Mouse (Mus musculus) forebrain, postnatal 0 days (tissue): ENCODE measurements around the gene 1500009L16Rik. TPM values are rescaled to one million over a fixed set of nuclear protein-coding genes. Genes with fewer than 3 reads are reported as not detected.

Experiments
- ATAC-seq: fragments of 200-750 bp; cut with Nextera tagmentation; 2 replicates; pipeline ENCODE4 v1.8.0; 2017; ENCODE audit warnings: mild to moderate bottlenecking, moderate library complexity
- DNase-seq: peaks from one replicate; pipeline ENCODE4 v3.0.0-alpha.2; 2015
- H3K27ac ChIP-seq: fragments of 300-500 bp; sonication (generic); 2 replicates; pipeline ENCODE4 v1.5.1; 2014; ENCODE audit warnings: low read depth, mild to moderate bottlenecking, antibody characterized with exemption, low read length, moderate library complexity, mixed read lengths
- H3K27me3 ChIP-seq: fragments of 300-500 bp; sonication (generic); 2 replicates; pipeline ENCODE4 v1.6.1; 2014; ENCODE audit warnings: mild to moderate bottlenecking, low read length, mixed read lengths; ENCODE audit not compliant: insufficient read depth
- H3K36me3 ChIP-seq: fragments of 300-500 bp; sonication (generic); 2 replicates; pipeline ENCODE4 v1.6.1; 2014; ENCODE audit warnings: mild to moderate bottlenecking, moderate library complexity; ENCODE audit not compliant: insufficient read depth
- H3K4me1 ChIP-seq: fragments of 300-500 bp; sonication (generic); 2 replicates; pipeline ENCODE4 v1.6.1; 2014; ENCODE audit warnings: antibody characterized with exemption; ENCODE audit not compliant: insufficient read depth
- H3K4me2 ChIP-seq: fragments of 300-500 bp; sonication (generic); 2 replicates; pipeline ENCODE4 v1.6.1; 2014; ENCODE audit warnings: low read depth, mild to moderate bottlenecking, moderate library complexity
- H3K4me3 ChIP-seq: fragments of 300-500 bp; sonication (generic); 2 replicates; pipeline ENCODE4 v1.5.1; 2014; ENCODE audit warnings: low read depth, low read length, mixed read lengths
- H3K9ac ChIP-seq: fragments of 300-500 bp; sonication (generic); 2 replicates; pipeline ENCODE4 v1.6.1; 2014; ENCODE audit warnings: mild to moderate bottlenecking
- H3K9me3 ChIP-seq: fragments of 300-500 bp; sonication (generic); 2 replicates; pipeline ENCODE4 v1.6.1; 2016; ENCODE audit warnings: low read length
- CTCF ChIP-seq: sonication (generic); IDR thresholded peaks from 2 replicates; pipeline ENCODE4 v1.5.1; 2016; ENCODE audit warnings: antibody characterized with exemption, control low read depth, low read depth
- WGBS: fragments of 180-500 bp; shearing (Covaris S2); extraction: QIAGEN DNeasy Blood & Tissue Kit; methylation state at CpG from one replicate; pipeline ENCODE4 v1.1.7; 2014; 5-methylcytosine and 5-hydroxymethylcytosine counted together
- polyA plus RNA-seq: library from polyadenylated mRNA; unstranded; fragments of >200 nt; fragmentation: Nextera tagmentation; extraction: Ambion mirVana; gene quantifications from 2 replicates; pipeline ENCODE4 v1.2.1, GENCODE M21; 2015
- total RNA-seq: library from RNA; depleted of rRNA; stranded (reverse); fragments of >200 nt; gene quantifications from 2 replicates; pipeline ENCODE4 v1.2.3, GENCODE M21; 2014

Gene 1500009L16Rik
- total and polyA plus RNA-seq, 2 experiments from 2014 or later = 47.1 to 98.6 TPM

GRCm38 (mm10) chr10:83758732-83759131 lies 36.1 kb downstream of the 1500009L16Rik start:
- no peak for TF ChIP-seq CTCF
- no peaks in the 10 kb centered on the region for H3K4me1 ChIP-seq

GRCm38 (mm10) chr10:83760535-83760934 lies 37.9 kb downstream of the 1500009L16Rik start:
- no peak overlapping the region for H3K27ac ChIP-seq
- ATAC-seq = no peak
- no peaks in the 10 kb centered on the region for H3K27me3 ChIP-seq
- WGBS = 40% methylated on average over 2 of the region's 2 CpGs
- H3K4me1 ChIP-seq = no peaks in the 10 kb centered on the region
- H3K4me2 ChIP-seq = no peak overlapping the region
- H3K36me3 ChIP-seq = no peaks in the 10 kb centered on the region
- no peak overlapping the region for H3K4me3 ChIP-seq
- no peak for DNase-seq
- TF ChIP-seq CTCF = no peak
- no peak overlapping the region for H3K9ac ChIP-seq
- H3K9me3 ChIP-seq = no peaks in the 10 kb centered on the region

More at GRCm38 (mm10) chr10:83758732-83759131, 36.1 kb downstream of the 1500009L16Rik start:
- DNase-seq = no peak
- H3K4me3 ChIP-seq = no peak overlapping the region
- H3K4me2 ChIP-seq = no peak overlapping the region
- WGBS = 71% methylated on average over 13 of the region's 13 CpGs
- no peaks in the 10 kb centered on the region for H3K9me3 ChIP-seq
- H3K27ac ChIP-seq = no peak overlapping the region
- no peaks in the 10 kb centered on the region for H3K36me3 ChIP-seq
- H3K9ac ChIP-seq = no peak overlapping the region
- no peaks in the 10 kb centered on the region for H3K27me3 ChIP-seq
- ATAC-seq = no peak

- Histone ChIP-seq H3K27ac (no peak overlapping the region), H3K9me3 (no peaks in the 10 kb centered on the region), H3K4me1 (no peaks in the 10 kb centered on the region), H3K36me3 (no peaks in the 10 kb centered on the region), H3K9ac (no peak overlapping the region), H3K4me3 (no peak overlapping the region), H3K27me3 (no peaks in the 10 kb centered on the region), H3K4me2 (no peak overlapping the region)
- WGBS = 86% methylated on average over 4 of the region's 4 CpGs
- ATAC-seq = no peak
- no peak for DNase-seq
- no peak for TF ChIP-seq CTCF
Measured at GRCm38 (mm10) chr10:83763891-83764290, 41.2 kb downstream of the 1500009L16Rik start.

GRCm38 (mm10) chr10:83766882-83767281 lies 44.2 kb downstream of the 1500009L16Rik start:
- DNase-seq = no peak
- Histone ChIP-seq H3K4me1 (no peaks in the 10 kb centered on the region), H3K36me3 (no peaks in the 10 kb centered on the region), H3K9me3 (no peaks in the 10 kb centered on the region), H3K4me3 (no peak overlapping the region), H3K9ac (no peak overlapping the region), H3K27me3 (no peaks in the 10 kb centered on the region), H3K27ac (no peak overlapping the region), H3K4me2 (no peak overlapping the region)
- ATAC-seq = no peak
- TF ChIP-seq CTCF = no peak

- Histone ChIP-seq H3K4me3 (no peak overlapping the region), H3K9me3 (no peaks in the 10 kb centered on the region), H3K36me3 (no peaks in the 10 kb centered on the region), H3K9ac (no peak overlapping the region), H3K27me3 (no peaks in the 10 kb centered on the region), H3K4me2 (no peak overlapping the region), H3K27ac (no peak overlapping the region), H3K4me1 (no peaks in the 10 kb centered on the region)
- DNase-seq = peak; percentile 90
- 47% methylated on average over 11 of the region's 11 CpGs for WGBS
- TF ChIP-seq CTCF = peak; percentile 85
- peak; percentile 76 for ATAC-seq
Measured at GRCm38 (mm10) chr10:83776272-83776878, 53.7 kb downstream of the 1500009L16Rik start.

GRCm38 (mm10) chr10:83777253-83777652 lies 54.6 kb downstream of the 1500009L16Rik start:
- no peak overlapping the region for H3K4me2 ChIP-seq
- H3K9me3 ChIP-seq = no peaks in the 10 kb centered on the region
- H3K36me3 ChIP-seq = no peaks in the 10 kb centered on the region
- H3K4me1 ChIP-seq = no peaks in the 10 kb centered on the region
- no peak overlapping the region for H3K9ac ChIP-seq
- ATAC-seq (no peak), DNase-seq (no peak)
- no peaks in the 10 kb centered on the region for H3K27me3 ChIP-seq
- H3K27ac ChIP-seq = no peak overlapping the region
- no peak overlapping the region for H3K4me3 ChIP-seq
- WGBS = 83% methylated on average over 9 of the region's 9 CpGs
- no peak for TF ChIP-seq CTCF

- DNase-seq (no peak), ATAC-seq (no peak)
- Histone ChIP-seq H3K36me3 (no peaks in the 10 kb centered on the region), H3K4me1 (no peaks in the 10 kb centered on the region), H3K27ac (no peak overlapping the region), H3K4me2 (no peak overlapping the region), H3K4me3 (no peak overlapping the region), H3K9me3 (no peaks in the 10 kb centered on the region), H3K27me3 (no peaks in the 10 kb centered on the region), H3K9ac (no peak overlapping the region)
- WGBS = 84% methylated on average over 4 of the region's 4 CpGs
- TF ChIP-seq CTCF = no peak
Measured at GRCm38 (mm10) chr10:83781854-83782253, 59.2 kb downstream of the 1500009L16Rik start.
